Mouse (Mus musculus) small intestine, adult 2 months (tissue): ENCODE measurements around the gene Ap3d1.

ENCODE experiments used
- CTCF ChIP-seq: fragments of 200-500 bp; IDR thresholded peaks from 2 replicates; pipeline ENCODE4 v1.5.1; 2012; ENCODE audit warnings: low read depth, mild to moderate bottlenecking, control low read depth, inconsistent platforms, low read length, moderate library complexity, mixed read lengths; ENCODE audit not compliant: insufficient replicate concordance, insufficient read length; ENCODE audit errors: extremely low read depth
- POLR2A ChIP-seq: fragments of 200-500 bp; IDR thresholded peaks from 2 replicates; pipeline ENCODE4 v1.6.1; 2012; ENCODE audit warnings: low read depth, mild to moderate bottlenecking, control low read depth, inconsistent platforms, low read length, moderate library complexity

GRCm38 (mm10) chr10:80684984-80685383 lies 57.1 kb downstream of the Ap3d1 start:
- no peak for TF ChIP-seq POLR2A
- TF ChIP-seq CTCF: no peak
